Mouse (Mus musculus) heart, adult 2 months (tissue): ENCODE measurements around the gene Tas2r129. TPM values are rescaled to one million over a fixed set of nuclear protein-coding genes. Genes with fewer than 3 reads are reported as not detected.
"Not testable (repeated sequence)": the region's sequence is repeated elsewhere in the genome, so short reads cannot be mapped to it uniquely, and the experiment has no call there.

Experiments
- DNase-seq, 2 experiments: peaks; one replicate each; pipeline ENCODE4 v3.0.0; 2021
- H3K27ac ChIP-seq: fragments of 200-600 bp; 2 replicates; pipeline ENCODE4 v1.8.1; 2022
- H3K27me3 ChIP-seq: fragments of 200-500 bp; 2 replicates; pipeline ENCODE4 v1.6.1; 2012; ENCODE audit warnings: mild to moderate bottlenecking, low read length, inconsistent platforms, mixed read lengths; ENCODE audit not compliant: control insufficient read depth, insufficient read depth
- H3K36me3 ChIP-seq: fragments of 200-500 bp; 2 replicates; pipeline ENCODE4 v1.6.1; 2012; ENCODE audit warnings: low read length, inconsistent platforms; ENCODE audit not compliant: control insufficient read depth, insufficient read depth
- H3K4me1 ChIP-seq: fragments of 200-500 bp; 2 replicates; pipeline ENCODE4 v1.6.1; 2011; ENCODE audit warnings: low read length; ENCODE audit not compliant: control insufficient read depth, insufficient read depth
- H3K4me3 ChIP-seq: fragments of 200-600 bp; 2 replicates; pipeline ENCODE4 v1.8.1; 2022
- H3K79me2 ChIP-seq: fragments of 200-500 bp; replicated peaks from 2 replicates; pipeline ENCODE4 v1.6.1; 2012; ENCODE audit warnings: mild to moderate bottlenecking, inconsistent platforms, low read length, moderate library complexity, mixed read lengths; ENCODE audit not compliant: control insufficient read depth, insufficient read depth
- H3K9ac ChIP-seq: fragments of 200-500 bp; 2 replicates; pipeline ENCODE4 v1.6.1; 2012; ENCODE audit warnings: low read depth, mild to moderate bottlenecking, control low read depth, inconsistent platforms, low read length, mixed read lengths
- CTCF ChIP-seq: fragments of 200-600 bp; IDR thresholded peaks from 2 replicates; pipeline ENCODE4 v1.8.1; 2022; ENCODE audit warnings: antibody characterized with exemption, mild to moderate bottlenecking, moderate library complexity
- EP300 ChIP-seq: fragments of 200-500 bp; IDR thresholded peaks from 2 replicates; pipeline ENCODE4 v1.6.1; 2011; ENCODE audit warnings: low read depth, low read length, control low read depth; ENCODE audit not compliant: insufficient read depth
- POLR2A ChIP-seq: fragments of 200-500 bp; IDR thresholded peaks from 2 replicates; pipeline ENCODE4 v1.6.1; 2011; ENCODE audit warnings: mild to moderate bottlenecking, low read depth, low read length, control low read depth; ENCODE audit not compliant: insufficient read depth
- WGBS: fragments of 180-500 bp; shearing (Covaris S2); methylation state at CpG from one replicate; pipeline ENCODE4 v1.1.7; 2018; 5-methylcytosine and 5-hydroxymethylcytosine counted together
- intact Hi-C: fragments of 180-260 bp; cut with DNase I; formaldehyde crosslinking; loops from one replicate; pipeline ENCODE4 v1.15.1; 2025
- long read RNA-seq: library from polyadenylated mRNA; stranded (forward); transcript quantifications from one replicate; pipeline ENCODE4 v2.0.0, GENCODE M21; 2021
- polyA plus RNA-seq: library from polyadenylated mRNA; depleted of rRNA; stranded (reverse); fragments of >200 nt; gene quantifications from 2 replicates; pipeline ENCODE4 v1.2.3, GENCODE M21; 2012; rRNA removed
- total RNA-seq, 2 experiments: library from RNA; stranded (reverse); gene quantifications; 2 replicates each; pipeline ENCODE4 v1.2.3; 2021

Tas2r129 gene
- total RNA-seq (not detected), polyA plus RNA-seq (not detected in 2 replicates)
- long read RNA-seq: 0 reads

GRCm38 (mm10) chr6:132950802-132951201, at the start of gene Tas2r129:
TSS of gene Tas2r129 (plus strand) at chr6:132951102.
- WGBS: 64% methylated on average over 2 of the region's 2 CpGs
- DNase-seq: no peak

GRCm38 (mm10) chr6:132909351-132909750, 41.6 kb upstream of the Tas2r129 start, which contains the start of gene Tas2r125:
TSS of gene Tas2r125 (plus strand) at chr6:132909651.
- Histone ChIP-seq H3K27me3 (no peaks in the 10 kb centered on the region), H3K4me3 (no peak within 1 kb of the TSS), H3K79me2 (no peaks in the 10 kb centered on the region), H3K36me3 (no peaks in the 10 kb centered on the region), H3K9ac (no peak within 1 kb of the TSS), H3K27ac (no peak within 1 kb of the TSS), H3K4me1 (no peaks in the 10 kb centered on the region)
- WGBS: 74% methylated on average over 3 of the region's 3 CpGs
- no peak for DNase-seq
- TF ChIP-seq EP300 (no peak), CTCF (no peak), POLR2A (no peak)
- intact Hi-C loops: no loop called here

More at GRCm38 (mm10) chr6:132950802-132951201, at the start of gene Tas2r129:
- Histone ChIP-seq H3K4me1 (no peaks in the 10 kb centered on the region), H3K36me3 (no peaks in the 10 kb centered on the region), H3K27me3 (no peaks in the 10 kb centered on the region), H3K9ac (no peak within 1 kb of the TSS), H3K79me2 (no peaks in the 10 kb centered on the region), H3K27ac (no peak within 1 kb of the TSS), H3K4me3 (no peak within 1 kb of the TSS)
- no peak for TF ChIP-seq EP300
- TF ChIP-seq POLR2A: no peak
- no peak for TF ChIP-seq CTCF
- intact Hi-C loops: no loop called here

GRCm38 (mm10) chr6:132941376-132941775, 9.5 kb upstream of the Tas2r129 start:
- H3K4me1 ChIP-seq, H3K4me3 ChIP-seq, intact Hi-C loops, H3K36me3 ChIP-seq, H3K79me2 ChIP-seq, H3K9ac ChIP-seq, DNase-seq, H3K27me3 ChIP-seq, H3K27ac ChIP-seq: not testable (repeated sequence)

- H3K27me3 ChIP-seq: no peaks in the 10 kb centered on the region
- H3K9ac ChIP-seq: no peak within 1 kb of the TSS
- 38% methylated on average over 1 of the region's 1 CpGs for WGBS
- no peak within 1 kb of the TSS for H3K4me3 ChIP-seq
- H3K4me1 ChIP-seq: no peaks in the 10 kb centered on the region
- intact Hi-C loops: no loop called here
- DNase-seq: no peak
- no peaks in the 10 kb centered on the region for H3K79me2 ChIP-seq
- no peak for TF ChIP-seq CTCF
- no peak for TF ChIP-seq EP300
- no peak for TF ChIP-seq POLR2A
- no peak within 1 kb of the TSS for H3K27ac ChIP-seq
- H3K36me3 ChIP-seq: no peaks in the 10 kb centered on the region
These were observed 6.9 kb downstream of the Tas2r129 start, which contains the start of gene Tas2r131 for GRCm38 (mm10) chr6:132957819-132958218. TSS of gene Tas2r131 (minus strand) at chr6:132957919.

GRCm38 (mm10) chr6:132980865-132981264, 30.0 kb downstream of the Tas2r129 start, which contains the start of gene Tas2r109:
TSS of gene Tas2r109 (minus strand) at chr6:132980965.
- H3K9ac ChIP-seq: no peak within 1 kb of the TSS
- no peaks in the 10 kb centered on the region for H3K79me2 ChIP-seq
- H3K4me1 ChIP-seq: no peaks in the 10 kb centered on the region
- no peaks in the 10 kb centered on the region for H3K36me3 ChIP-seq
- 58% methylated on average over 2 of the region's 2 CpGs for WGBS
- no peak within 1 kb of the TSS for H3K27ac ChIP-seq
- intact Hi-C loops: no loop called here
- H3K27me3 ChIP-seq: no peaks in the 10 kb centered on the region
- no peak for DNase-seq
- TF ChIP-seq EP300 (no peak), POLR2A (no peak)
- H3K4me3 ChIP-seq: no peak within 1 kb of the TSS

Other genes starting within 250 kb of the Tas2r129 start
- gene Tas2r122, start 239.2 kb upstream of the Tas2r129 start, total RNA-seq: not detected
- gene Tas2r122, start 239.2 kb upstream of the Tas2r129 start, polyA plus RNA-seq: not detected in 2 replicates
- not detected for gene Tas2r115, start 213.1 kb upstream of the Tas2r129 start, total RNA-seq
- not detected in 2 replicates for gene Tas2r115, start 213.1 kb upstream of the Tas2r129 start, polyA plus RNA-seq
- not detected for gene Tas2r124, start 196.4 kb upstream of the Tas2r129 start, total RNA-seq
- gene Tas2r124, start 196.4 kb upstream of the Tas2r129 start, polyA plus RNA-seq: not detected in 2 replicates
- not detected for gene Tas2r102, start 189.0 kb upstream of the Tas2r129 start, total RNA-seq
- not detected in 2 replicates for gene Tas2r102, start 189.0 kb upstream of the Tas2r129 start, polyA plus RNA-seq
- not detected for gene Tas2r136, start 172.9 kb upstream of the Tas2r129 start, total RNA-seq
- not detected in 2 replicates for gene Tas2r136, start 172.9 kb upstream of the Tas2r129 start, polyA plus RNA-seq
- gene Tas2r117, start 148.3 kb upstream of the Tas2r129 start, total RNA-seq: not detected
- not detected in 2 replicates for gene Tas2r117, start 148.3 kb upstream of the Tas2r129 start, polyA plus RNA-seq
- gene Tas2r123, start 104.0 kb upstream of the Tas2r129 start, total RNA-seq: not detected
- not detected in 2 replicates for gene Tas2r123, start 104.0 kb upstream of the Tas2r129 start, polyA plus RNA-seq
- gene Tas2r116, start 95.7 kb upstream of the Tas2r129 start, total RNA-seq: not detected
- not detected in 2 replicates for gene Tas2r116, start 95.7 kb upstream of the Tas2r129 start, polyA plus RNA-seq
- not detected for gene Tas2r110, start 83.1 kb upstream of the Tas2r129 start, total RNA-seq
- not detected in 2 replicates for gene Tas2r110, start 83.1 kb upstream of the Tas2r129 start, polyA plus RNA-seq
- gene Tas2r113, start 58.1 kb upstream of the Tas2r129 start, total RNA-seq: not detected
- gene Tas2r113, start 58.1 kb upstream of the Tas2r129 start, polyA plus RNA-seq: not detected in 2 replicates
- not detected for gene Tas2r125, start 41.5 kb upstream of the Tas2r129 start, total RNA-seq
- gene Tas2r125, start 41.5 kb upstream of the Tas2r129 start, polyA plus RNA-seq: not detected in 2 replicates
- not detected for gene Tas2r131, start 6.8 kb downstream of the Tas2r129 start, total RNA-seq
- gene Tas2r131, start 6.8 kb downstream of the Tas2r129 start, polyA plus RNA-seq: not detected in 2 replicates
- gene Tas2r109, start 29.9 kb downstream of the Tas2r129 start, total RNA-seq: not detected
- not detected in 2 replicates for gene Tas2r109, start 29.9 kb downstream of the Tas2r129 start, polyA plus RNA-seq
- gene Tas2r103, start 86.0 kb downstream of the Tas2r129 start, total RNA-seq: not detected
- gene Tas2r103, start 86.0 kb downstream of the Tas2r129 start, polyA plus RNA-seq: not detected in 2 replicates
- not detected for gene Tas2r140, start 104.7 kb downstream of the Tas2r129 start, total RNA-seq
- gene Tas2r140, start 104.7 kb downstream of the Tas2r129 start, polyA plus RNA-seq: not detected in 2 replicates
- 10 to 100 TPM; 59.1 to 66.0 TPM for gene Smim10l1, start 153.8 kb downstream of the Tas2r129 start, total RNA-seq
- 37.3 and 53.6 TPM in 2 replicates for gene Smim10l1, start 153.8 kb downstream of the Tas2r129 start, polyA plus RNA-seq